Mouse (Mus musculus): ENCODE measurements around the gene Xpo5. TPM values are rescaled to one million over a fixed set of nuclear protein-coding genes. Genes with fewer than 3 reads are reported as not detected.
A peak's percentile ranks its signal among the peaks of the same experiment; 100 is the strongest.

Xpo5 gene
- total and polyA plus RNA-seq, 2 experiments from 2014 or later, result 23.8 to 54.5 TPM

GRCm38 (mm10) chr17:46269771-46270534 lies 67.4 kb downstream of the Xpo5 start:
- Histone ChIP-seq H3K36me3 (ENCODE audit: insufficient read depth, low read length) (no peaks in the 10 kb centered on the region), H3K9ac (replicated peaks; ENCODE audit: low read length) (no peak overlapping the region), H3K27me3 (ENCODE audit: insufficient read depth, low read length) (no peaks in the 10 kb centered on the region), H3K4me2 (ENCODE audit: low read depth, low read length) (no peak overlapping the region), H3K4me1 (ENCODE audit: insufficient read depth, low read length) (no peaks in the 10 kb centered on the region), H3K27ac (no peak overlapping the region), H3K4me3 (ENCODE audit: low read length) (no peak overlapping the region), H3K9me3 (ENCODE audit: low read length) (no peaks in the 10 kb centered on the region)
- 74% methylated on average over 19 of the region's 19 CpGs for WGBS
- no peak for TF ChIP-seq CTCF (IDR thresholded peaks at IDR 0.05; ENCODE audit: low read depth)
- DNase-seq (ENCODE audit: low spot score) (no peak), ATAC-seq (no peak; the same call in 1 of the 2 replicates)

- 65% methylated on average over 2 of the region's 2 CpGs for WGBS
- Histone ChIP-seq H3K9ac (replicated peaks; ENCODE audit: low read length) (no peak overlapping the region), H3K4me3 (ENCODE audit: low read length) (no peak overlapping the region), H3K27me3 (ENCODE audit: insufficient read depth, low read length) (no peaks in the 10 kb centered on the region), H3K9me3 (ENCODE audit: low read length) (no peaks in the 10 kb centered on the region), H3K4me1 (ENCODE audit: insufficient read depth, low read length) (no peaks in the 10 kb centered on the region), H3K36me3 (ENCODE audit: insufficient read depth, low read length) (no peaks in the 10 kb centered on the region), H3K4me2 (ENCODE audit: low read depth, low read length) (no peak overlapping the region), H3K27ac (no peak overlapping the region)
- TF ChIP-seq CTCF (IDR thresholded peaks at IDR 0.05; ENCODE audit: low read depth), result no peak
- peak; percentile 55; the same call in 1 of the 2 replicates for ATAC-seq
- DNase-seq (ENCODE audit: low spot score), result no peak
These were observed 69.5 kb downstream of the Xpo5 start for GRCm38 (mm10) chr17:46272058-46272457.

GRCm38 (mm10) chr17:46272675-46273074 lies 70.1 kb downstream of the Xpo5 start:
- Histone ChIP-seq H3K9me3 (ENCODE audit: low read length) (no peaks in the 10 kb centered on the region), H3K4me2 (ENCODE audit: low read depth, low read length) (no peak overlapping the region), H3K9ac (replicated peaks; ENCODE audit: low read length) (no peak overlapping the region), H3K27me3 (ENCODE audit: insufficient read depth, low read length) (no peaks in the 10 kb centered on the region), H3K4me1 (ENCODE audit: insufficient read depth, low read length) (no peaks in the 10 kb centered on the region), H3K27ac (no peak overlapping the region), H3K36me3 (ENCODE audit: insufficient read depth, low read length) (no peaks in the 10 kb centered on the region), H3K4me3 (ENCODE audit: low read length) (no peak overlapping the region)
- ATAC-seq (no peak), DNase-seq (ENCODE audit: low spot score) (no peak)
- WGBS, result 85% methylated on average over 5 of the region's 5 CpGs
- no peak for TF ChIP-seq CTCF (IDR thresholded peaks at IDR 0.05; ENCODE audit: low read depth)

GRCm38 (mm10) chr17:46273803-46274236 lies 71.2 kb downstream of the Xpo5 start:
- no peak overlapping the region for H3K27ac ChIP-seq
- ATAC-seq, result no peak
- H3K4me1 ChIP-seq (ENCODE audit: insufficient read depth, low read length), result no peaks in the 10 kb centered on the region
- no peaks in the 10 kb centered on the region for H3K9me3 ChIP-seq (ENCODE audit: low read length)
- H3K36me3 ChIP-seq (ENCODE audit: insufficient read depth, low read length), result no peaks in the 10 kb centered on the region
- H3K9ac ChIP-seq (replicated peaks; ENCODE audit: low read length), result no peak overlapping the region
- WGBS, result 52% methylated on average over 1 of the region's 1 CpGs
- no peak overlapping the region for H3K4me3 ChIP-seq (ENCODE audit: low read length)
- DNase-seq (ENCODE audit: low spot score), result no peak
- no peaks in the 10 kb centered on the region for H3K27me3 ChIP-seq (ENCODE audit: insufficient read depth, low read length)
- H3K4me2 ChIP-seq (ENCODE audit: low read depth, low read length), result no peak overlapping the region
- TF ChIP-seq CTCF (IDR thresholded peaks at IDR 0.05; ENCODE audit: low read depth), result no peak

- Histone ChIP-seq H3K4me2 (ENCODE audit: low read depth, low read length) (no peak overlapping the region), H3K9me3 (ENCODE audit: low read length) (no peaks in the 10 kb centered on the region), H3K36me3 (ENCODE audit: insufficient read depth, low read length) (peaks cover 4% of the 10 kb centered on the region; the same call in 1 of the 2 replicates), H3K27ac (no peak overlapping the region), H3K4me1 (ENCODE audit: insufficient read depth, low read length) (no peaks in the 10 kb centered on the region), H3K9ac (replicated peaks; ENCODE audit: low read length) (no peak overlapping the region), H3K4me3 (ENCODE audit: low read length) (no peak overlapping the region), H3K27me3 (ENCODE audit: insufficient read depth, low read length) (no peaks in the 10 kb centered on the region)
- DNase-seq (ENCODE audit: low spot score), result no peak
- ATAC-seq, result no peak
- WGBS, result 80% methylated on average over 6 of the region's 6 CpGs
- no peak for TF ChIP-seq CTCF (IDR thresholded peaks at IDR 0.05; ENCODE audit: low read depth)
These were observed 71.9 kb downstream of the Xpo5 start for GRCm38 (mm10) chr17:46274465-46274864.

GRCm38 (mm10) chr17:46275034-46275433 lies 72.5 kb downstream of the Xpo5 start:
- Histone ChIP-seq H3K9ac (replicated peaks; ENCODE audit: low read length) (no peak overlapping the region), H3K4me2 (ENCODE audit: low read depth, low read length) (no peak overlapping the region), H3K4me1 (ENCODE audit: insufficient read depth, low read length) (no peaks in the 10 kb centered on the region), H3K27ac (no peak overlapping the region), H3K36me3 (ENCODE audit: insufficient read depth, low read length) (peaks cover 4% of the 10 kb centered on the region; the same call in 1 of the 2 replicates), H3K4me3 (ENCODE audit: low read length) (no peak overlapping the region), H3K9me3 (ENCODE audit: low read length) (no peaks in the 10 kb centered on the region), H3K27me3 (ENCODE audit: insufficient read depth, low read length) (no peaks in the 10 kb centered on the region)
- no peak for TF ChIP-seq CTCF (IDR thresholded peaks at IDR 0.05; ENCODE audit: low read depth)
- WGBS, result 87% methylated on average over 6 of the region's 6 CpGs
- DNase-seq (ENCODE audit: low spot score), result no peak
- ATAC-seq, result no peak

- Histone ChIP-seq H3K27me3 (ENCODE audit: insufficient read depth, low read length) (no peaks in the 10 kb centered on the region), H3K4me1 (ENCODE audit: insufficient read depth, low read length) (no peaks in the 10 kb centered on the region), H3K9me3 (ENCODE audit: low read length) (no peaks in the 10 kb centered on the region), H3K27ac (no peak overlapping the region), H3K4me3 (ENCODE audit: low read length) (no peak overlapping the region), H3K36me3 (ENCODE audit: insufficient read depth, low read length) (peaks cover 4% of the 10 kb centered on the region; the same call in 1 of the 2 replicates), H3K4me2 (ENCODE audit: low read depth, low read length) (no peak overlapping the region), H3K9ac (replicated peaks; ENCODE audit: low read length) (no peak overlapping the region)
- no peak for DNase-seq (ENCODE audit: low spot score)
- no peak for ATAC-seq
- WGBS, result 91% methylated on average over 10 of the region's 10 CpGs
- TF ChIP-seq CTCF (IDR thresholded peaks at IDR 0.05; ENCODE audit: low read depth), result no peak
These were observed 72.9 kb downstream of the Xpo5 start for GRCm38 (mm10) chr17:46275506-46275905.

All from hindbrain, postnatal 0 days (tissue).